Mouse (Mus musculus) testis, postnatal 10 days (tissue): ENCODE results near the gene Trmt2b.
"Not testable (repeated sequence)": the region's sequence is repeated elsewhere in the genome, so short reads cannot be mapped to it uniquely, and the experiment has no call there.

ENCODE experiments used
- DNase-seq: peaks from one replicate; pipeline ENCODE4 v3.0.0; 2021; ENCODE audit warnings: low spot score

Trmt2b gene

GRCm38 (mm10) chrX:134276275-134277160 is at the start of gene Trmt2b:
Gene Trmt2b (minus strand): TSS chrX:134276984.
- peak; percentile 72 for DNase-seq

- DNase-seq = peak; percentile 58
Observed at GRCm38 (mm10) chrX:134319153-134319932, 42.6 kb upstream of the Trmt2b start.

- DNase-seq = not testable (repeated sequence)
Observed at GRCm38 (mm10) chrX:134311193-134311592, 34.4 kb upstream of the Trmt2b start.

GRCm38 (mm10) chrX:134308275-134308634 is 31.5 kb upstream of the Trmt2b start:
- DNase-seq = no peak

- DNase-seq = peak; percentile 89
Observed at GRCm38 (mm10) chrX:134307534-134308274, 30.9 kb upstream of the Trmt2b start, which contains the start of gene Cenpi. Gene Cenpi (plus strand): TSS chrX:134308084.

GRCm38 (mm10) chrX:134303287-134303686 is 26.5 kb upstream of the Trmt2b start:
- no peak for DNase-seq

GRCm38 (mm10) chrX:134300219-134300618 is 23.4 kb upstream of the Trmt2b start:
- no peak for DNase-seq

- DNase-seq = no peak
Observed at GRCm38 (mm10) chrX:134297195-134297594, 20.4 kb upstream of the Trmt2b start.

GRCm38 (mm10) chrX:134296737-134297136 is 20.0 kb upstream of the Trmt2b start:
- peak; percentile 43 for DNase-seq

GRCm38 (mm10) chrX:134296301-134296700 is 19.5 kb upstream of the Trmt2b start:
- DNase-seq = peak; percentile 73

GRCm38 (mm10) chrX:134287305-134287704 is 10.5 kb upstream of the Trmt2b start:
- DNase-seq = no peak

- DNase-seq = no peak
Observed at GRCm38 (mm10) chrX:134285791-134286190, 9.0 kb upstream of the Trmt2b start.

GRCm38 (mm10) chrX:134285102-134285501 is 8.3 kb upstream of the Trmt2b start:
- no peak for DNase-seq

GRCm38 (mm10) chrX:134280531-134280930 is 3.7 kb upstream of the Trmt2b start:
- no peak for DNase-seq

GRCm38 (mm10) chrX:134275715-134276114 is 1.1 kb downstream of the Trmt2b start:
- DNase-seq = peak; percentile 60

- no peak for DNase-seq
Observed at GRCm38 (mm10) chrX:134262129-134262528, 14.7 kb downstream of the Trmt2b start.

GRCm38 (mm10) chrX:134261191-134261590 is 15.6 kb downstream of the Trmt2b start:
- no peak for DNase-seq

- DNase-seq = peak; percentile 80
Observed at GRCm38 (mm10) chrX:134248202-134248601, 28.6 kb downstream of the Trmt2b start.

- peak; percentile 50 for DNase-seq
Observed at GRCm38 (mm10) chrX:134245946-134246345, 30.8 kb downstream of the Trmt2b start.

- no peak for DNase-seq
Observed at GRCm38 (mm10) chrX:134238266-134238665, 38.5 kb downstream of the Trmt2b start.

GRCm38 (mm10) chrX:134233048-134233447 is 43.7 kb downstream of the Trmt2b start:
- DNase-seq = no peak

GRCm38 (mm10) chrX:134221856-134222255 is 54.9 kb downstream of the Trmt2b start, which contains the start of gene Nox1:
Gene Nox1 (minus strand): TSS chrX:134221956.
- DNase-seq = no peak
